Mouse (Mus musculus) midbrain, embryonic 11.5 days (tissue): ENCODE measurements around the gene Knl1. TPM values are rescaled to one million over a fixed set of nuclear protein-coding genes. Genes with fewer than 3 reads are reported as not detected.

Source experiments
- ATAC-seq: fragments of 200-750 bp; cut with Nextera tagmentation; 2 replicates; pipeline ENCODE4 v1.8.0; 2017; ENCODE audit warnings: moderate TSS enrichment, moderate library complexity; ENCODE audit not compliant: low FRiP score
- DNase-seq: peaks from one replicate; pipeline ENCODE4 v3.0.0; 2015; ENCODE audit warnings: low spot score; ENCODE audit errors: missing footprints
- H3K27ac ChIP-seq: fragments of 300-500 bp; sonication (generic); 2 replicates; pipeline ENCODE4 v1.5.1; 2014; ENCODE audit warnings: low read depth, low read length
- H3K27me3 ChIP-seq: fragments of 300-500 bp; sonication (generic); 2 replicates; pipeline ENCODE4 v1.6.1; 2014; ENCODE audit warnings: mild to moderate bottlenecking, low read length, moderate library complexity, mixed read lengths; ENCODE audit not compliant: control insufficient read depth, insufficient read depth
- H3K36me3 ChIP-seq: fragments of 300-500 bp; sonication (generic); 2 replicates; pipeline ENCODE4 v1.6.1; 2014; ENCODE audit warnings: mild to moderate bottlenecking, low read length, moderate library complexity, mixed read lengths; ENCODE audit not compliant: control insufficient read depth, insufficient read depth
- H3K4me1 ChIP-seq: fragments of 300-500 bp; sonication (generic); 2 replicates; pipeline ENCODE4 v1.6.1; 2014; ENCODE audit warnings: low read length; ENCODE audit not compliant: control insufficient read depth, insufficient read depth
- H3K4me2 ChIP-seq: fragments of 300-500 bp; sonication (generic); 2 replicates; pipeline ENCODE4 v1.6.1; 2014; ENCODE audit warnings: mild to moderate bottlenecking, moderate library complexity
- H3K4me3 ChIP-seq: fragments of 300-500 bp; sonication (generic); 2 replicates; pipeline ENCODE4 v1.5.1; 2014; ENCODE audit warnings: low read depth, low read length
- H3K9ac ChIP-seq: fragments of 300-500 bp; sonication (generic); 2 replicates; pipeline ENCODE4 v1.6.1; 2014; ENCODE audit warnings: low read length
- H3K9me3 ChIP-seq: fragments of 300-500 bp; sonication (generic); 2 replicates; pipeline ENCODE4 v1.6.1; 2016; ENCODE audit warnings: low read length; ENCODE audit not compliant: control insufficient read depth
- WGBS: fragments of 180-500 bp; shearing (Covaris S2); extraction: QIAGEN DNeasy Blood & Tissue Kit; methylation state at CpG from one replicate; pipeline ENCODE4 v1.1.7; 2014; 5-methylcytosine and 5-hydroxymethylcytosine counted together
- polyA plus RNA-seq: library from polyadenylated mRNA; unstranded; fragments of >200 nt; fragmentation: Nextera tagmentation; extraction: Ambion mirVana; gene quantifications from 2 replicates; pipeline ENCODE4 v1.2.1, GENCODE M21; 2014

Knl1 gene
- polyA plus RNA-seq, 1 experiment from 2014 or later: 45.5 TPM

DNA sequence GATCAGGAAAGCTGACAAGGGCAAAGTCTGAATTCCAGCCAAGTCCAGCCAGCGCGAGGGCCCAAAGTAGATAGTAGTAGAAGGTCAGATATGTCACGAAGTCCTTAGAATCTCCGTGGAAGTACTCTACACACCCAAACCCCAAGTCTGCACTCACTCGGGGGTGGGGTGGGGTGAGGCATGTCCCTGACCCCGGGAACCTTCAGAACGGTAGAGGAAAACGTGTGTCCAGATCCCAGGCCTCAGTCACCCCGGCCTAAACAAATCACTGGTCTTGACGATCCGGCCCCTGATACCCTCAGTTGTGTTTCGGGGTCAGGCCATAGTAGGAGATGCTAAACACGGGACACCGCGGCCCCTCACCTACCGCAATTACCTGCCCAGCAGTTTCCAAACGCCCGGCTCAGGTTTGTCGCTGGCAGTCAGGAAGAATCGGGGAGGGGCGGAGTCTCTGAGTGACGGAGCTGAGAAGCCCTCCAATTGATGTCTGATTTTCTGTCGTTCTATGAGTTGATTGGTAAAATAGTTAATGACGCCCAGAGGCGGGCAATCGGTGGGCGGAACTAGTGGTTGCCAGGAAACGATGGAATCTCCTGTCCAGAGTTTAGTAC, 17.9 kb upstream of the Knl1 start, which contains the start of gene Ccdc32:
TSS of gene Ccdc32 (minus strand) at position 453 of the 611 bp plus-strand sequence.
- DNase-seq: peak; percentile 99
- peak within 1 kb of the TSS; percentile 74 for H3K4me3 ChIP-seq
- peak within 1 kb of the TSS; percentile 72 for H3K9ac ChIP-seq
- peak within 1 kb of the TSS; percentile 86 for H3K4me2 ChIP-seq
- H3K4me1 ChIP-seq: peaks cover 5% of the 10 kb centered on the region; the same call in 1 of the 2 replicates
- no peaks in the 10 kb centered on the region for H3K27me3 ChIP-seq
- ATAC-seq: peak; percentile 94
- H3K27ac ChIP-seq: no peak within 1 kb of the TSS
- 1% methylated on average over 28 of the region's 28 CpGs for WGBS
- H3K9me3 ChIP-seq: no peaks in the 10 kb centered on the region
- H3K36me3 ChIP-seq: no peaks in the 10 kb centered on the region

DNA sequence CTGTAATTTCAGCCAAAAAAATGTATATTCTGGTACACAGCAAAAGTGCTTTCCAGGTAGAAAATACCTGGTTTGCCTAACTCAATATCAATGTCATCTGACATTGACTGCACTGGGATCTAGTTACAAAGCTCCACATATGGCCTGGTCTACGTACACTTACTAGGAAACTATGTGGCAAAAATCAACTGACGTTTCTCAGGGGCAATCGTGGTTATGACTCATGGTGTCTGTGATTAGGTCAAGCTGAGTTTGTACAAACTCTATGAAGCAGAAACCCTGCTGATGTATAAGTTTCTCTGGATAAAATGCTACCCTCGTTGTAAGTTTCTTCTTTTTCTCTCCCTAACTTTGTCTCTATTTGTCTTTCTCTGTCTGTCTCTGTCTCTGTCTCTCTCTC, 14.7 kb upstream of the Knl1 start:
- 76% methylated on average over 4 of the region's 4 CpGs for WGBS
- DNase-seq: no peak
- H3K9me3 ChIP-seq: no peaks in the 10 kb centered on the region
- H3K36me3 ChIP-seq: no peaks in the 10 kb centered on the region
- no peak overlapping the region for H3K4me3 ChIP-seq
- no peak for ATAC-seq
- H3K4me1 ChIP-seq: peaks cover 12% of the 10 kb centered on the region; the same call in 1 of the 2 replicates
- H3K4me2 ChIP-seq: no peak overlapping the region
- no peak overlapping the region for H3K27ac ChIP-seq
- H3K9ac ChIP-seq: no peak overlapping the region
- no peaks in the 10 kb centered on the region for H3K27me3 ChIP-seq

DNA sequence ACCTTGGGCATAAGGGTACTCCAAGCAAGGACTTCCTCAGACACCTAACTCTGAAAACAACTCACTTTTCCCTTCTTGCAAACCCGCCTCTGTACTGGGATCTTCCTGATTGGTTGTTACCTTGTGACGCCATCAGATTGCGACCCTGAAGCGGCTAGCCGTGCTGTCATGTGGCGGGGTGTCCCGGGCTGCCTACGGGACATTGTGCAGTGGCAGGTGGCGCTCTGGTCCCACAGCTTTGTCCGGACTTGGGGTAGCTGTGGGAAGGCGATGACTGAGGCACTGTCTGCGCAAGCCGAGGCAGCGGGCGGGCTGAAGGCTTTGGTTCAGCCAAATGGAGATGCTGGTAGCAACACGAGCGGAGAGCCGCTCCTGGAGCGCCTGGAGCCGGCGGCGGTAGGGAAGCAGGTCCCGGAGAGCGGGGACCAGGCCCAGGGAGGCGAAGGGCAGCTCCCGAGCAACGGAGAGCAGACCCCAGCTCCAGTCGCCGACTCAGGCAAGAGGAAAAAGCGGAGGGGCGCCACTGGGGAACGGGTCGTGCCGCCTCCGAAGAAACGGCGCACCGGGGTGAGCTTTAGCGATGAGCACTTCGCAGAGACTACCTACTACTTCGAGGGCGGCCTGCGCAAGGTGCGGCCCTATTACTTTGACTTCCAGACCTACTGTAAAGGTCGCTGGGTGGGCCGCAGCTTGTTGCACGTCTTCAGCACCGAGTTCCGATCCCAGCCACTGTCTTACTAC, 12.1 kb upstream of the Knl1 start, which contains the start of gene Rpusd2:
TSS of gene Rpusd2 (plus strand) at position 135 of the 741 bp plus-strand sequence.
- Histone ChIP-seq H3K4me2 (peak within 1 kb of the TSS; percentile 55), H3K4me3 (peak within 1 kb of the TSS; percentile 70), H3K9me3 (no peaks in the 10 kb centered on the region), H3K36me3 (peaks cover 4% of the 10 kb centered on the region), H3K9ac (peak within 1 kb of the TSS; percentile 83), H3K4me1 (peaks cover 8% of the 10 kb centered on the region; the same call in 1 of the 2 replicates), H3K27ac (peak within 1 kb of the TSS; percentile 86), H3K27me3 (no peaks in the 10 kb centered on the region)
- DNase-seq: peak; percentile 99
- ATAC-seq: peak; percentile 98
- WGBS: under 1% methylated on average over 46 of the region's 49 CpGs

DNA sequence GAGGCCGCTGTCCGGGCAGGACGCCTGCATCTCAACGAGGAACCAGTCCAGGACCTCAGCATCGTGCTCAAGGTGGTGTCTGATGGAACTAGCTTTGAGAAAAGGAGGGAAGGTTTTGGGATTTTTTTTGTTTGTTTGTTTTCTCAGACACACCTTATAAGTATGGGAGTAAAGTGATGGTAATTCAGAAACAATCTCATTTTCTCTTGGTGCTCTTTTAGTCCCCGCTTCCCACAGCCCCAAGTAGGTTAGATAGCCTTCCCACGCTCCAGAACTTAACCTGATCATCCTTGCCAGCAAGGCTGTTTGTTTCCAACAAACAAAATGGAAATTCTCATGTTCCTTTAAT, 11.5 kb upstream of the Knl1 start:
- DNase-seq: no peak
- peak overlapping the region; percentile 70 for H3K4me3 ChIP-seq
- peaks cover 4% of the 10 kb centered on the region for H3K36me3 ChIP-seq
- peak overlapping the region; percentile 86 for H3K27ac ChIP-seq
- H3K4me2 ChIP-seq: peak overlapping the region; percentile 55
- 10% methylated on average over 7 of the region's 7 CpGs for WGBS
- H3K27me3 ChIP-seq: no peaks in the 10 kb centered on the region
- peaks cover 8% of the 10 kb centered on the region; the same call in 1 of the 2 replicates for H3K4me1 ChIP-seq
- ATAC-seq: no peak
- H3K9ac ChIP-seq: peak overlapping the region; percentile 83
- no peaks in the 10 kb centered on the region for H3K9me3 ChIP-seq

- H3K36me3 ChIP-seq: peaks cover 4% of the 10 kb centered on the region
- no peak overlapping the region for H3K4me3 ChIP-seq
- DNase-seq (no peak), ATAC-seq (no peak)
- no peaks in the 10 kb centered on the region for H3K27me3 ChIP-seq
- H3K9ac ChIP-seq: no peak overlapping the region
- 53% methylated on average over 4 of the region's 4 CpGs for WGBS
- H3K4me1 ChIP-seq: peaks cover under 1% of the 10 kb centered on the region; the same call in 1 of the 2 replicates
- no peak overlapping the region for H3K27ac ChIP-seq
- H3K9me3 ChIP-seq: no peaks in the 10 kb centered on the region
- no peak overlapping the region for H3K4me2 ChIP-seq
Observed at GRCm38 (mm10) chr2:119040882-119041281, 6.0 kb upstream of the Knl1 start.

DNA sequence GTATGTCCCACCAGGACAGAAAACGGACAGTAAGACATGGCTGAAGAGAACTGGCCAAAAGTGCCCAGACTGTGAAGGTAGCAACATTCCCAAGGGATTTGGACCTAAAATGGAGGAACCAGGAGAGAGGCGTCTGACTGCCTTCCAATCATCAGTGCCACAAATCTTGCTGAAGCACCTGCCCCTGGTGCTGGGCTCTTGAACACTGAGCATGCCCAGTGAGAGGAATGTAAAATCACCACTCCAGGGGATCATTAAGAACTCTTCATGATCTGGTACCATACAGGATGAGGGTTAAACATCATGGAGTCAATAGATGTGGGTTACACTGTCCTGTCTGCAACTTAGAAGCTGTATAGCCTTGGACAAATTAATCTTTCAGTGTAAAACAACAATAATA, 1.8 kb upstream of the Knl1 start:
- Histone ChIP-seq H3K27me3 (no peaks in the 10 kb centered on the region), H3K4me3 (no peak overlapping the region), H3K27ac (no peak overlapping the region), H3K4me1 (peaks cover 7% of the 10 kb centered on the region), H3K9me3 (no peaks in the 10 kb centered on the region), H3K9ac (no peak overlapping the region), H3K36me3 (no peaks in the 10 kb centered on the region), H3K4me2 (no peak overlapping the region)
- WGBS: 79% methylated on average over 2 of the region's 2 CpGs
- DNase-seq (no peak), ATAC-seq (no peak)

DNA sequence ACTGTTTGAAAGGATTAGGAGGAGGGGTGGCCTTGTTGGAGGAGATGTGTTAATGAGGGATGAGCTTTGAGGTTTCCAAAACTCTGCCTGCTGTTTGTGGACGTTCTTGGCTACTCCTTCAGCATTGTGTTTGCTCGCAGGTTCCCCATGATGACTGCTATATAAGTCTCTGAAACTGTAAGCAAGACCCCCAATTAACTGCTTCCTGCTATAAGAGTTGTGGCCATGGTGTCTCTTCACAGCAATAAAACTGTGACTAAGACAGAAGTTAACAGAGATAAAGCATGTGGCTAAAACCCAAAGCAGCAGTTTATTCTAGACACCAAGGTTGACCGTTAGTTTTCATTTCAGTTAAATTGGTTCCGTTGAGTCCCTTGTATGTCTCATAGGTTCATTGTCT, 930 bp downstream of the Knl1 start:
- DNase-seq (no peak), ATAC-seq (no peak)
- Histone ChIP-seq H3K27ac (no peak overlapping the region), H3K9me3 (no peaks in the 10 kb centered on the region), H3K4me1 (peaks cover 7% of the 10 kb centered on the region), H3K4me3 (peak overlapping the region; percentile 77), H3K27me3 (no peaks in the 10 kb centered on the region), H3K4me2 (peak overlapping the region; percentile 59), H3K9ac (peak overlapping the region; percentile 78), H3K36me3 (no peaks in the 10 kb centered on the region)
- 24% methylated on average over 4 of the region's 4 CpGs for WGBS

DNA sequence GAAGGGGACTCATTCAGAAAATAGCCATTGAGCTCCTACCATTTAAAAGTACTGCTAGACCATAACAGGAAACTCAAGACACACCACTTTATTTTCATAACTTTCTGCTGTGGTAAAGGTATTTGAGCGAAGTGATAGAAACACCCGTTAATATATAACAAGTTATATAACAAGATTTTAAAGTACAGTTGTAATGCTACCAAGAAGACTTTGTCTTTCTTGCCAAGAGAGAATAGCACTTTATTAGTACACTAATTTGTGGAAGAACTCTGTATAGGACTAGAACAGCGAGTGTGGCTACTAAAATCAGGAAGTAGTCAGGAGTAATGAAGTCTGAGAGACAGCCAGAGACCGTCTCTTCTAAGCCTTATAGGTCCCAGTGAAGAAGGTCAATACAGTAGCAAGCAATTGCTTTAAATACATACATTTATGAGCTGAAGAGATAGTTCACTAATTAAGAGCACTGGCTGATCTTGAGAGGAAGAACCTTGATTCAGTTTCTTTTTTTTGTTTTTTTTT, 3.3 kb downstream of the Knl1 start:
- H3K4me2 ChIP-seq: no peak overlapping the region
- H3K9me3 ChIP-seq: no peaks in the 10 kb centered on the region
- H3K27me3 ChIP-seq: no peaks in the 10 kb centered on the region
- ATAC-seq (no peak), DNase-seq (no peak)
- no peak overlapping the region for H3K27ac ChIP-seq
- H3K36me3 ChIP-seq: no peaks in the 10 kb centered on the region
- 94% methylated on average over 4 of the region's 4 CpGs for WGBS
- H3K4me1 ChIP-seq: peaks cover 7% of the 10 kb centered on the region
- H3K4me3 ChIP-seq: no peak overlapping the region
- no peak overlapping the region for H3K9ac ChIP-seq

DNA sequence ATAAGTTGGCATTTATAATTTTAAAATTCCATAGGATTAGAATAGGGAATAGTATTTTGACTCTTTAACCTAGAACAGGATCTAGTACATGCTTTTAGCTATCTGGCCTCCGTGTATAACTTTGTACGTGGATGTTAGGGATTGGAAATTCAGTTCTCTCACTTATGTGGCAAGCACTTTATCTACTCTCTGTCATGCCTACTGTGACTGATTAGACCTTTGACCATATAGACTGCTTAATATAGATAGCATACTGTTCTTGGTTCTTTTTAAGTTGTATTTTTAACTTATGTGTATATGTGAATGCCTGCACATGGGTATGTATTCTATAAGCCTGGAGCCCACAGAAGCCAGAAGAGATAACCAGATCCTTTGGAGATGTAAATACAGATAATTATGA, 13.2 kb downstream of the Knl1 start:
- Histone ChIP-seq H3K4me2 (no peak overlapping the region), H3K27ac (no peak overlapping the region), H3K36me3 (0 out of 2 replicates have a peak, but pooled peaks cover 8% of the 10 kb centered on the region), H3K4me3 (no peak overlapping the region), H3K9ac (no peak overlapping the region), H3K9me3 (no peaks in the 10 kb centered on the region), H3K4me1 (no peaks in the 10 kb centered on the region), H3K27me3 (no peaks in the 10 kb centered on the region)
- DNase-seq (no peak), ATAC-seq (no peak)
- 89% methylated on average over 2 of the region's 2 CpGs for WGBS
